Mouse (Mus musculus): ENCODE measurements at regions not wholly inside any gene's neighbourhood (a gene's known extent, or its start where the extent isn't known, plus 50 kb on each side); places are given as distances from the start of the nearest gene placed in this dataset.

GRCm38 (mm10) chr11:18581078-18581800 is 437.5 kb downstream of the Meis1 start:
- Histone ChIP-seq H3K4me3 (ENCODE audit: low read depth, low read length) (no peak overlapping the region), H3K27me3 (ENCODE audit: insufficient read depth, low read length) (no peaks in the 10 kb centered on the region), H3K4me1 (ENCODE audit: insufficient read depth) (no peaks in the 10 kb centered on the region), H3K36me3 (replicated peaks; ENCODE audit: insufficient read depth, low read length) (no peaks in the 10 kb centered on the region), H3K9me3 (ENCODE audit: low read length) (no peaks in the 10 kb centered on the region), H3K9ac (replicated peaks) (no peak overlapping the region), H3K4me2 (ENCODE audit: low read depth, low read length) (no peak overlapping the region), H3K27ac (ENCODE audit: low read depth) (no peak overlapping the region)
- no peak for ATAC-seq
- TF ChIP-seq EP300 (IDR thresholded peaks at IDR 0.05; ENCODE audit: low read depth) (no peak), CTCF (IDR thresholded peaks at IDR 0.05; ENCODE audit: low read depth) (no peak)
- WGBS (ENCODE audit: insufficient replicate concordance) = 77% methylated on average over 8 of the region's 8 CpGs
- DNase-seq = no peak

- DNase-seq (no peak), ATAC-seq (no peak)
- WGBS (ENCODE audit: insufficient replicate concordance) = 82% methylated on average over 4 of the region's 4 CpGs
- no peak for TF ChIP-seq EP300 (IDR thresholded peaks at IDR 0.05; ENCODE audit: low read depth)
- TF ChIP-seq CTCF (IDR thresholded peaks at IDR 0.05; ENCODE audit: low read depth) = no peak
- Histone ChIP-seq H3K27me3 (ENCODE audit: insufficient read depth, low read length) (no peaks in the 10 kb centered on the region), H3K36me3 (replicated peaks; ENCODE audit: insufficient read depth, low read length) (no peaks in the 10 kb centered on the region), H3K4me3 (ENCODE audit: low read depth, low read length) (no peak overlapping the region), H3K9ac (replicated peaks) (no peak overlapping the region), H3K27ac (ENCODE audit: low read depth) (no peak overlapping the region), H3K9me3 (ENCODE audit: low read length) (no peaks in the 10 kb centered on the region), H3K4me1 (ENCODE audit: insufficient read depth) (no peaks in the 10 kb centered on the region), H3K4me2 (ENCODE audit: low read depth, low read length) (no peak overlapping the region)
Measured at GRCm38 (mm10) chr11:18571557-18572209, 447.1 kb downstream of the Meis1 start.

- Histone ChIP-seq H3K27me3 (ENCODE audit: insufficient read depth, low read length) (no peaks in the 10 kb centered on the region), H3K4me2 (ENCODE audit: low read depth, low read length) (no peak overlapping the region)
- no peak for ATAC-seq
Measured at GRCm38 (mm10) chr11:18563011-18563410, 455.8 kb downstream of the Meis1 start.

GRCm38 (mm10) chr11:18558665-18559064 is 460.1 kb downstream of the Meis1 start:
- Histone ChIP-seq H3K4me1 (ENCODE audit: insufficient read depth) (no peaks in the 10 kb centered on the region), H3K4me3 (ENCODE audit: low read depth, low read length) (no peak overlapping the region), H3K4me2 (ENCODE audit: low read depth, low read length) (no peak overlapping the region), H3K27ac (ENCODE audit: low read depth) (no peak overlapping the region), H3K9me3 (ENCODE audit: low read length) (no peaks in the 10 kb centered on the region), H3K36me3 (replicated peaks; ENCODE audit: insufficient read depth, low read length) (no peaks in the 10 kb centered on the region), H3K9ac (replicated peaks) (no peak overlapping the region), H3K27me3 (ENCODE audit: insufficient read depth, low read length) (no peaks in the 10 kb centered on the region)
- no peak for DNase-seq
- WGBS (ENCODE audit: insufficient replicate concordance) = 31% methylated on average over 4 of the region's 4 CpGs
- TF ChIP-seq EP300 (IDR thresholded peaks at IDR 0.05; ENCODE audit: low read depth) (no peak), CTCF (IDR thresholded peaks at IDR 0.05; ENCODE audit: low read depth) (no peak)
- no peak for ATAC-seq

More at GRCm38 (mm10) chr11:18563011-18563410, 455.8 kb downstream of the Meis1 start:
- no peaks in the 10 kb centered on the region for H3K4me1 ChIP-seq (ENCODE audit: insufficient read depth)
- TF ChIP-seq CTCF (IDR thresholded peaks at IDR 0.05; ENCODE audit: low read depth) (no peak), EP300 (IDR thresholded peaks at IDR 0.05; ENCODE audit: low read depth) (no peak)
- H3K36me3 ChIP-seq (replicated peaks; ENCODE audit: insufficient read depth, low read length) = no peaks in the 10 kb centered on the region
- no peaks in the 10 kb centered on the region for H3K9me3 ChIP-seq (ENCODE audit: low read length)
- DNase-seq = no peak
- 83% methylated on average over 2 of the region's 2 CpGs for WGBS (ENCODE audit: insufficient replicate concordance)
- H3K9ac ChIP-seq (replicated peaks) = no peak overlapping the region
- no peak overlapping the region for H3K27ac ChIP-seq (ENCODE audit: low read depth)
- H3K4me3 ChIP-seq (ENCODE audit: low read depth, low read length) = no peak overlapping the region

GRCm38 (mm10) chr11:18535592-18535857 is 483.3 kb downstream of the Meis1 start:
- Histone ChIP-seq H3K9me3 (ENCODE audit: low read length) (no peaks in the 10 kb centered on the region), H3K4me2 (ENCODE audit: low read depth, low read length) (no peak overlapping the region), H3K9ac (replicated peaks) (no peak overlapping the region), H3K4me1 (ENCODE audit: insufficient read depth) (no peaks in the 10 kb centered on the region), H3K36me3 (replicated peaks; ENCODE audit: insufficient read depth, low read length) (no peaks in the 10 kb centered on the region), H3K4me3 (ENCODE audit: low read depth, low read length) (no peak overlapping the region), H3K27ac (ENCODE audit: low read depth) (no peak overlapping the region), H3K27me3 (ENCODE audit: insufficient read depth, low read length) (no peaks in the 10 kb centered on the region)
- ATAC-seq = no peak
- no peak for DNase-seq
- 61% methylated on average over 2 of the region's 2 CpGs for WGBS (ENCODE audit: insufficient replicate concordance)
- no peak for TF ChIP-seq CTCF (IDR thresholded peaks at IDR 0.05; ENCODE audit: low read depth)
- no peak for TF ChIP-seq EP300 (IDR thresholded peaks at IDR 0.05; ENCODE audit: low read depth)

GRCm38 (mm10) chr11:18534807-18535591 is 483.8 kb downstream of the Meis1 start:
- H3K27me3 ChIP-seq (ENCODE audit: insufficient read depth, low read length) = no peaks in the 10 kb centered on the region
- no peak for ATAC-seq
- H3K4me2 ChIP-seq (ENCODE audit: low read depth, low read length) = no peak overlapping the region
- no peaks in the 10 kb centered on the region for H3K36me3 ChIP-seq (replicated peaks; ENCODE audit: insufficient read depth, low read length)
- no peak overlapping the region for H3K4me3 ChIP-seq (ENCODE audit: low read depth, low read length)
- no peak overlapping the region for H3K27ac ChIP-seq (ENCODE audit: low read depth)
- TF ChIP-seq EP300 (IDR thresholded peaks at IDR 0.05; ENCODE audit: low read depth) (no peak), CTCF (IDR thresholded peaks at IDR 0.05; ENCODE audit: low read depth) (no peak)
- DNase-seq = no peak
- no peaks in the 10 kb centered on the region for H3K4me1 ChIP-seq (ENCODE audit: insufficient read depth)
- H3K9ac ChIP-seq (replicated peaks) = no peak overlapping the region
- 78% methylated on average over 7 of the region's 7 CpGs for WGBS (ENCODE audit: insufficient replicate concordance)
- no peaks in the 10 kb centered on the region for H3K9me3 ChIP-seq (ENCODE audit: low read length)

All from liver, postnatal 0 days (tissue).